Mouse (Mus musculus): ENCODE measurements around the gene Lrrc72. TPM values are rescaled to one million over a fixed set of nuclear protein-coding genes. Genes with fewer than 3 reads are reported as not detected.

Gene Lrrc72
- polyA plus RNA-seq, 1 experiment from 2014 or later: not detected

DNA sequence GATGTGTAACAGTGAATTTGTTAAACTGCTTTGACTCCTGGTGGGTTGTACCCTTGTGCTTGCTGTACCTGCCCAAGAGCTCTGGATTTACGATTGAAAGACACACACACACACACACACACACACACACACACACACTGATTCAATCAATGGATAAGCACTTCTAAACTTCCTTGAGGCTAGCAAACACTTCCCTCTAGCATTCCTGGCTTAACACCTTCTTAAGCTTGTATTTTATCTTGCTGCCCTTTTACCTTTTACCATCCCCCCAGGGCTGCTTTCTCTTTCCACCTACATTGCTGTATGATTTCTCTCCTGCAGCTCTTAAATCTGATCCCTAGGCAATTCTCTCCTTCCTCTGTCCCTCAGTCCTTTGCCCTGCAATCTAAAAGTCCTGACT is 87.9 kb downstream of the Lrrc72 start:
- Histone ChIP-seq H3K36me3 (ENCODE audit: control insufficient read depth, insufficient read depth, low read length) (peaks cover under 1% of the 10 kb centered on the region; the same call in 1 of the 2 replicates), H3K9me3 (ENCODE audit: control insufficient read depth, low read length) (no peaks in the 10 kb centered on the region), H3K9ac (replicated peaks; ENCODE audit: low read depth, low read length) (no peak overlapping the region), H3K27ac (ENCODE audit: low read depth, low read length) (no peak overlapping the region), H3K4me2 (ENCODE audit: low read depth, low read length) (no peak overlapping the region), H3K4me3 (ENCODE audit: low read depth, low read length) (no peak overlapping the region), H3K4me1 (ENCODE audit: control insufficient read depth, insufficient read depth, low read length) (no peaks in the 10 kb centered on the region), H3K27me3 (ENCODE audit: control insufficient read depth, insufficient read depth, low read length) (no peaks in the 10 kb centered on the region)
- WGBS: 22% methylated on average over 1 of the region's 1 CpGs
- ATAC-seq (ENCODE audit: low read depth): no peak

DNA sequence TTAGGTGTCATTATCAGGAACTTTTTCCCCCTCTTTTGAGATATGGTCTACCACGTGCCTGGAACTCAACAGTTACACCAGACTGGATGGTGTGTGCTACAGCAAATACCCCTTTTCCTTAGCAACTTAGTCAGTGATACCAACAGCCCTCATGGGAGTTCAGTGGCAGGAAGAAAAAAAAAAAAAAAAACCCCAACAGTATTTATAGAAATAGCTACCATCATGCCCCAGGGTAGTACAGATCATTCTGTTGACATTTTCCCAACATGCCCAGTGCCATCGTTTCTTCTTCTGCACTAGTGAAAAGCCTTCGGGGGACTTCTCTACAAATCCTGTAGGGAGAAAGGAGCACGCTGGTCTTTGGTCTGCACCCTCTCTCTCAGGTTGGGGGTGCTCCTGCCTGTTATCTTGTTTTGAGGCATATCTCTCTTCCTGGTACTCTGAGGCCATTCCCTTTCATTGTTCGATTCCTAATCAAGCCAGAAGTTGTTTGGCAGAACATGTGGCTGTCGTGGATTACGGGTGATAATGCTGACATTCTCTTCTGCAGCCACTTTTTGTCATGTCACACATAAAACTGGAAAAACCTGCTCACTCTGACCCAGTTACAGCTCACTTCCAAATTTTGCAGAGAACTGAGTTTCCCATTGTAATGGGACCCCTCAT is 88.9 kb downstream of the Lrrc72 start:
- WGBS: 84% methylated on average over 7 of the region's 7 CpGs
- no peaks in the 10 kb centered on the region for H3K27me3 ChIP-seq (ENCODE audit: control insufficient read depth, insufficient read depth, low read length)
- no peak for ATAC-seq (ENCODE audit: low read depth)
- H3K27ac ChIP-seq (ENCODE audit: low read depth, low read length): no peak overlapping the region
- H3K4me1 ChIP-seq (ENCODE audit: control insufficient read depth, insufficient read depth, low read length): no peaks in the 10 kb centered on the region
- H3K4me2 ChIP-seq (ENCODE audit: low read depth, low read length): no peak overlapping the region
- no peaks in the 10 kb centered on the region for H3K36me3 ChIP-seq (ENCODE audit: control insufficient read depth, insufficient read depth, low read length)
- no peak overlapping the region for H3K9ac ChIP-seq (replicated peaks; ENCODE audit: low read depth, low read length)
- H3K4me3 ChIP-seq (ENCODE audit: low read depth, low read length): no peak overlapping the region
- H3K9me3 ChIP-seq (ENCODE audit: control insufficient read depth, low read length): no peaks in the 10 kb centered on the region

Other genes starting within 250 kb of the Lrrc72 start
- 414 and 454 TPM in 2 replicates for gene Tspan13, start 210.9 kb downstream of the Lrrc72 start, polyA plus RNA-seq (2014; fragmentation: Nextera tagmentation; extraction: Ambion mirVana)
- 84.6 and 87.6 TPM in 2 replicates for gene Ankmy2, start 96.3 kb downstream of the Lrrc72 start, polyA plus RNA-seq (2014; fragmentation: Nextera tagmentation; extraction: Ambion mirVana)
- gene Bzw2, start 95.3 kb downstream of the Lrrc72 start, polyA plus RNA-seq (2014; fragmentation: Nextera tagmentation; extraction: Ambion mirVana): 425 and 430 TPM in 2 replicates
- 10.5 and 20.9 TPM in 2 replicates for gene Sostdc1, start 60.7 kb upstream of the Lrrc72 start, polyA plus RNA-seq (2014; fragmentation: Nextera tagmentation; extraction: Ambion mirVana)
- 17.0 and 18.0 TPM in 2 replicates for gene Ispd, start 128.1 kb upstream of the Lrrc72 start, polyA plus RNA-seq (2014; fragmentation: Nextera tagmentation; extraction: Ambion mirVana)
- 2.3 and 2.6 TPM in 2 replicates for gene D630036H23Rik, start 128.8 kb upstream of the Lrrc72 start, polyA plus RNA-seq (2014; fragmentation: Nextera tagmentation; extraction: Ambion mirVana)